Mouse (Mus musculus) forebrain, embryonic 11.5 days (tissue): ENCODE data around the gene Tspyl1. TPM values are rescaled to one million over a fixed set of nuclear protein-coding genes. Genes with fewer than 3 reads are reported as not detected.
A peak's percentile ranks its signal among the peaks of the same experiment; 100 is the strongest.

Source experiments
- ATAC-seq: fragments of 200-750 bp; cut with Nextera tagmentation; replicated peaks from 2 replicates; pipeline ENCODE4 v1.8.0; 2017; ENCODE audit warnings: moderate TSS enrichment; ENCODE audit not compliant: low FRiP score
- DNase-seq: peaks from one replicate; pipeline ENCODE4 v3.0.0-alpha.2; 2017; ENCODE audit warnings: low spot score
- H3K27ac ChIP-seq: fragments of 300-500 bp; sonication (generic); 2 replicates; pipeline ENCODE4 v1.5.1; 2014; ENCODE audit warnings: low read depth, low read length
- H3K27me3 ChIP-seq: fragments of 300-500 bp; sonication (generic); 2 replicates; pipeline ENCODE4 v1.6.1; 2014; ENCODE audit warnings: mild to moderate bottlenecking, low read length, mixed read lengths; ENCODE audit not compliant: control insufficient read depth, insufficient read depth
- H3K36me3 ChIP-seq: fragments of 300-500 bp; sonication (generic); 2 replicates; pipeline ENCODE4 v1.6.1; 2014; ENCODE audit warnings: mild to moderate bottlenecking, low read length, moderate library complexity, mixed read lengths; ENCODE audit not compliant: control insufficient read depth, insufficient read depth
- H3K4me1 ChIP-seq: fragments of 300-500 bp; sonication (generic); replicated peaks from 2 replicates; pipeline ENCODE4 v1.6.1; 2014; ENCODE audit warnings: low read length, mixed read lengths; ENCODE audit not compliant: control insufficient read depth, insufficient read depth
- H3K4me2 ChIP-seq: fragments of 300-500 bp; sonication (generic); 2 replicates; pipeline ENCODE4 v1.6.1; 2014; ENCODE audit warnings: low read depth, mild to moderate bottlenecking, low read length, moderate library complexity, mixed read lengths; ENCODE audit not compliant: severe bottlenecking
- H3K4me3 ChIP-seq: fragments of 300-500 bp; sonication (generic); 2 replicates; pipeline ENCODE4 v1.5.1; 2014; ENCODE audit warnings: low read depth, low read length
- H3K9ac ChIP-seq: fragments of 300-500 bp; sonication (generic); 2 replicates; pipeline ENCODE4 v1.6.1; 2014; ENCODE audit warnings: low read length
- H3K9me3 ChIP-seq: fragments of 300-500 bp; sonication (generic); 2 replicates; pipeline ENCODE4 v1.6.1; 2016; ENCODE audit warnings: low read length, mixed read lengths; ENCODE audit not compliant: control insufficient read depth
- WGBS: fragments of 180-500 bp; shearing (Covaris S2); extraction: QIAGEN DNeasy Blood & Tissue Kit; methylation state at CpG from one replicate; pipeline ENCODE4 v1.1.7; 2014; 5-methylcytosine and 5-hydroxymethylcytosine counted together
- polyA plus RNA-seq: library from polyadenylated mRNA; unstranded; fragments of >200 nt; fragmentation: Nextera tagmentation; extraction: Ambion mirVana; gene quantifications from 2 replicates; pipeline ENCODE4 v1.2.1, GENCODE M21; 2014

The Tspyl1 gene
- polyA plus RNA-seq = 61.0 and 68.6 TPM in 2 replicates

- H3K9ac ChIP-seq = peak within 1 kb of the TSS; percentile 92
- H3K4me2 ChIP-seq = peak within 1 kb of the TSS; percentile 77
- WGBS = under 1% methylated on average over 38 of the region's 38 CpGs
- 0 out of 2 replicates have a peak within 1 kb of the TSS, but pooled peaks have one; percentile 1 for H3K27ac ChIP-seq
- H3K27me3 ChIP-seq = no peaks in the 10 kb centered on the region
- H3K9me3 ChIP-seq = no peaks in the 10 kb centered on the region
- DNase-seq = peak; percentile 98
- ATAC-seq = peak; percentile 98
- H3K36me3 ChIP-seq = no peaks in the 10 kb centered on the region
- H3K4me1 ChIP-seq = peaks cover 5% of the 10 kb centered on the region
- H3K4me3 ChIP-seq = peak within 1 kb of the TSS; percentile 95
Observed at GRCm38 (mm10) chr10:34281962-34282388, at the start of gene Tspyl1. Gene Tspyl1, plus strand, starts transcription at chr10:34282190.

GRCm38 (mm10) chr10:34233418-34233817 lies 48.6 kb upstream of the Tspyl1 start:
- H3K4me1 ChIP-seq = no peaks in the 10 kb centered on the region
- no peak for ATAC-seq

GRCm38 (mm10) chr10:34233931-34234745 lies 47.9 kb upstream of the Tspyl1 start:
- no peaks in the 10 kb centered on the region for H3K9me3 ChIP-seq
- no peak overlapping the region for H3K4me2 ChIP-seq
- H3K4me1 ChIP-seq = no peaks in the 10 kb centered on the region
- no peak overlapping the region for H3K9ac ChIP-seq
- WGBS = 15% methylated on average over 2 of the region's 2 CpGs
- no peaks in the 10 kb centered on the region for H3K36me3 ChIP-seq
- H3K27me3 ChIP-seq = no peaks in the 10 kb centered on the region
- H3K27ac ChIP-seq = no peak overlapping the region
- no peak overlapping the region for H3K4me3 ChIP-seq
- ATAC-seq (no peak), DNase-seq (no peak)

More at GRCm38 (mm10) chr10:34233418-34233817, 48.6 kb upstream of the Tspyl1 start:
- WGBS = 78% methylated on average over 1 of the region's 1 CpGs
- H3K27me3 ChIP-seq = no peaks in the 10 kb centered on the region
- no peak overlapping the region for H3K4me2 ChIP-seq
- no peak overlapping the region for H3K9ac ChIP-seq
- no peak overlapping the region for H3K4me3 ChIP-seq
- no peaks in the 10 kb centered on the region for H3K36me3 ChIP-seq
- H3K27ac ChIP-seq = no peak overlapping the region
- no peak for DNase-seq
- H3K9me3 ChIP-seq = no peaks in the 10 kb centered on the region

DNA sequence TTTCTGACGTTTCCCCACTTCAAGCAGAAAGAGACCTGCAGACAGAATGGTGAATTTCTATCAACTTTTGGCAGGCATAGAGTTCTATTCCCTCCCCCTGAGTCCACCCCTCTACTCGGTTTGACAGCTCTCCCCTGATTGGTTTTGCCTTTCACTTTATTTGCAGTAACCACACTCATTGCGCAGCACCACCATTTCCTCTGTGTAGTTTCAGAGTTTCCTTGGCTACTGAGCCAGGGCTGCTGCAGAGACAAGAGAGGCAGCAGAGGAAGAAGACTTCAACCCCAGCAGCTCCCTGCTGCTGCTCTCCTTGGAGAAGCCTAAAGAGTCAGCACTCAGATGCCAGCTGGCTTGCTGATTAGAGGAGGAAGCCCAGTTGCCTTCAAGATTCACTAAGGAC lies 46.6 kb upstream of the Tspyl1 start:
- ATAC-seq (no peak), DNase-seq (no peak)
- H3K4me2 ChIP-seq = no peak overlapping the region
- H3K27me3 ChIP-seq = no peaks in the 10 kb centered on the region
- H3K4me1 ChIP-seq = no peaks in the 10 kb centered on the region
- 51% methylated on average over 3 of the region's 3 CpGs for WGBS
- no peak overlapping the region for H3K27ac ChIP-seq
- no peaks in the 10 kb centered on the region for H3K36me3 ChIP-seq
- H3K9ac ChIP-seq = no peak overlapping the region
- no peaks in the 10 kb centered on the region for H3K9me3 ChIP-seq
- H3K4me3 ChIP-seq = no peak overlapping the region

DNA sequence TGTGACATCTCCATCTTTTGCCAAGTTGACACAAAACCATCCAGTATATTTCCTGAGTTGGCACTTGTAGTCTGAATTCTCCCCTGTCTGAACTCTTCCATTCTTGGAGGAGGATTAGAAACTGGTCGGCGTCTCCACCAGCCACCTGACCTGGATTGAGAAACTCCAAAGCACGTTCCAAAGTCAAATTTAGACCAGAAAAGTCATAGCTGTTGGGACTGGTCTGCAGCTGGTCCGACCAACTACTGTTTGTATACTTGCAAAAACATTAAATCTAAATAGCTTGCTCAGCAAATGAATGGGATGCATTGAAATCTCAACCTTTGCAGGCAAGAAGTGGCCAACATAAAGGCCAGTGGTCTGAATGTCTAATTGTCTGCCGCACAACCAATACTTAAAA lies 45.4 kb upstream of the Tspyl1 start:
- Histone ChIP-seq H3K27ac (no peak overlapping the region), H3K36me3 (no peaks in the 10 kb centered on the region)
- 85% methylated on average over 5 of the region's 5 CpGs for WGBS

DNA sequence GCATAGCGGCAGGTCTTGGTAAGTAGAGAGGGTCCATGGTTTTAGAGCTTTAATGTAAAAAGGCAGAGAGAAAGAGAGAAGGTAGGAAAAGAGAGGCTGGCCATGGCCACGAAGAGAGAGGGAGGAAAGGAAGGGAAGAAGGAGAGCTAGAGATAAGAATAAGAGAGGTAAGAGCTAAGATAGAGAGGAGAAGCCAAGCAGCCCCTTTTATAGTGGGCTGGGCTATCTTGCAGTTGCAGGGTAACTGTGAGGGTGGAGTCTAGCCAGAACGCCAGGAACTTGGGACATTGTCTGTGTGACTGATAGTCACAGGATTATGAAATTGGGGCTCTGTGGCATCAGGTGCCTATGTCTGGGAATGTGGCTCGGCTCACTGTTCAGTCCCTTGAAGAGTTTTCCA lies 43.5 kb upstream of the Tspyl1 start:
- Histone ChIP-seq H3K9ac (no peak overlapping the region), H3K9me3 (no peaks in the 10 kb centered on the region), H3K27me3 (no peaks in the 10 kb centered on the region), H3K27ac (no peak overlapping the region), H3K4me2 (no peak overlapping the region), H3K4me3 (no peak overlapping the region), H3K36me3 (no peaks in the 10 kb centered on the region), H3K4me1 (no peaks in the 10 kb centered on the region)
- DNase-seq (no peak), ATAC-seq (no peak)
- 82% methylated on average over 4 of the region's 4 CpGs for WGBS

More for the DNA sequence above, 45.4 kb upstream of the Tspyl1 start:
- no peaks in the 10 kb centered on the region for H3K9me3 ChIP-seq
- H3K9ac ChIP-seq = no peak overlapping the region
- no peaks in the 10 kb centered on the region for H3K27me3 ChIP-seq
- no peak overlapping the region for H3K4me2 ChIP-seq
- H3K4me1 ChIP-seq = no peaks in the 10 kb centered on the region
- ATAC-seq = no peak
- DNase-seq = no peak
- H3K4me3 ChIP-seq = no peak overlapping the region

DNA sequence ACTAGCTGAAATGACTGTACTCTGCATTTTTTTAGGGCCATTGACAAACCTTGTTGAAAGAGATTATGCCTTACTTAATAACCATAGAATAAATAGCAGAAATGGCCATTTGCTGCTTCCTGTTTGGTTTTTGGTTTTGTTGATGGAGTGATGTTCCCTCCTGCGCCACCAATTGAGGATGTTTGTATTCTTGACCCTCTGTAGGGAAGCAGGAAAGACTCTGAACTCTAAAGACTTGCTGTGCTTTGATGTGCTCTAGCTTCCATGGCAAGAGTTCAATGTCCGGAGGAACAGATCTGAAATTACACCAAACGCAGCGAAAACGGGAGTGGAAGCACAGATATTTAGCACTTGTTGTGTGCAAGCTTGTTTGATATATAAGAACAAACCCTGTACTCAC lies 37.2 kb upstream of the Tspyl1 start:
- H3K9me3 ChIP-seq = no peaks in the 10 kb centered on the region
- 89% methylated on average over 5 of the region's 5 CpGs for whole genome bisulfite sequencing
- no peaks in the 10 kb centered on the region for H3K36me3 ChIP-seq
- no peak overlapping the region for H3K4me2 ChIP-seq
- DNase-seq (no peak), ATAC-seq (no peak)
- H3K27ac ChIP-seq = no peak overlapping the region
- no peaks in the 10 kb centered on the region for H3K27me3 ChIP-seq
- H3K4me1 ChIP-seq = no peaks in the 10 kb centered on the region
- no peak overlapping the region for H3K9ac ChIP-seq
- no peak overlapping the region for H3K4me3 ChIP-seq

DNA sequence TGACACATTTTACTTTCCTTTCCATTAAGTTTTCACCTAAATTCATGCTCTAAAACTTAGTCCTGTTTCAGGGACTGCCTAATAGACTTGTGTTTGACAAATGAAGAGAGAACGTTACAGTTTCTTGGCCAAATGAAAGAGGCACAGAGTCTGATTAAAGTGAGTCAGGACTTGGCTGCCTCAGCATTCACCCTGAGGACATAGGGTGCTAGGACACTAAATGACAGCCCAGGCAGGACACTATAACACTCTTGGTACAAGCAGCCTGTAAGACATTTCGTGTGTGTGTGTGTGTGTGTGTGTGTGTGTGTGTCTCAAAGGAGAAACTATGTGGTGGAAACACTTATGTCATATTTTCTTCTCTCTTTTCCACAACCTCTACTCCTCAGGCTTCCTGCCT lies 35.9 kb upstream of the Tspyl1 start:
- Histone ChIP-seq H3K9me3 (no peaks in the 10 kb centered on the region), H3K36me3 (no peaks in the 10 kb centered on the region), H3K4me2 (no peak overlapping the region), H3K4me1 (no peaks in the 10 kb centered on the region), H3K9ac (no peak overlapping the region), H3K27ac (no peak overlapping the region), H3K4me3 (no peak overlapping the region), H3K27me3 (no peaks in the 10 kb centered on the region)
- ATAC-seq (no peak), DNase-seq (no peak)
- WGBS = 86% methylated on average over 2 of the region's 2 CpGs

- H3K27ac ChIP-seq = no peak overlapping the region
- no peak for DNase-seq
- H3K9ac ChIP-seq = no peak overlapping the region
- no peak overlapping the region for H3K4me3 ChIP-seq
- WGBS = 52% methylated on average over 3 of the region's 3 CpGs
- H3K36me3 ChIP-seq = no peaks in the 10 kb centered on the region
- no peaks in the 10 kb centered on the region for H3K27me3 ChIP-seq
- H3K9me3 ChIP-seq = no peaks in the 10 kb centered on the region
- ATAC-seq = no peak
- H3K4me2 ChIP-seq = no peak overlapping the region
- H3K4me1 ChIP-seq = no peaks in the 10 kb centered on the region
Observed at GRCm38 (mm10) chr10:34247757-34248156, 34.2 kb upstream of the Tspyl1 start.
